ENCODE assay signal across 8 mouse cellular contexts in the genomic region with DNA sequence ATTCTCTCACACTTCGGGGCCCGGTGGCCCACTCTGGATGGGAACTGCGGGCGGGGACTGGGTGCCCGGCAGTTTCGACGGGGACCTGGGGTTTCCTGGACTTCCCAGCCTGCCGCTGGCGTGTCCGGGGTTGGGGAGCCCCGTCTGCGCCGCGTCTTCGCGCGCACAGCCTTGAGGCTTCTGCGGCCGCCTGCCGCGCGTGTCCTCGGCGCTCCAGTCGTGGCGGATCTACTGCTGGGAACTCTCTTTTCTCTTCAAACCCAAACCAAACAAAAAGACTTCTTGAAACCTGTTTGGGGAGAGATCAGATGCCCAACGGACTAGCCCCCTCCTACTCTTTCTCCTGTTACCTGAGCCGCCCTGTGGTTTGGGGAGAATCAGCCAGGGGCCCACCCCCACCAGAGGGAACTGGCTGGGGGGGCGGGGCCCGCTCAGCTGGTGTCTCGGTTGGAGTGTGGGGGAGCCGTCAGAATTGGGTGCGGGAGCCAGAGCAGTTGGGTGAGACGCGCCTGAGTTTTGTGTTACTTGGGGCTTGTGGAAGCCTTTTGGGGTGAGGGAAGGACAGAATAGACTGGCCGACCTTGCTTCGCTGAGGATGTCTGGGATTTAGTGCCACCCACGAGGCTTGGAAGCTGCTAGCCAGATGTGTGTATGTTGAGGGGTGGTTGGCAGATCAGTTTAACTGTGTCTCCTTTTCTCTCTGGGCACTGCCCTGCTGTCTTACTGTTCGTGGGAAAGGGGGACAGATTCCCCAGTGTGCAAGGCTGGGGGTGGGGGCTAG. TPM values are rescaled to one million over a fixed set of nuclear protein-coding genes. Genes with fewer than 3 reads are reported as not detected.
DNase-seq lines count a peak whose midpoint lies in the region; ATAC-seq and TF ChIP-seq lines count a peak whose summit lies in the region.

No protein-coding gene starts in this region.

- DNase-seq in embryo, embryonic 11 days, result peak; percentile 72
- no peak for DNase-seq in embryo, embryonic 10.5 days (ENCODE audit: low spot score)
- DNase-seq in MN1 (ENCODE audit: low spot score), result peak; percentile 57
- DNase-seq in kidney, adult 2 months, result peak; percentile 69
- DNase-seq in lung, postnatal 0 days (ENCODE audit: low spot score), result peak; percentile 73
- DNase-seq in stomach, postnatal 0 days (ENCODE audit: low spot score), result peak; percentile 72
- no peak for DNase-seq in urinary bladder, postnatal 14 days (ENCODE audit: low spot score)

- H3K4me2 ChIP-seq in forebrain, embryonic 16.5 days (ENCODE audit: low read length), result peak overlapping the region; percentile 98
- peak overlapping the region; percentile 96 for H3K4me2 ChIP-seq in lung, postnatal 0 days (replicated peaks; ENCODE audit: low read depth, low read length)
- H3K4me2 ChIP-seq in stomach, postnatal 0 days (replicated peaks; ENCODE audit: low read depth), result peak overlapping the region; percentile 93

- peak overlapping the region; percentile 62 for H3K9ac ChIP-seq in forebrain, embryonic 16.5 days (replicated peaks; ENCODE audit: low read depth, low read length)
- H3K9ac ChIP-seq in lung, postnatal 0 days (replicated peaks; ENCODE audit: low read depth), result peak overlapping the region; percentile 77
- H3K9ac ChIP-seq in stomach, postnatal 0 days (ENCODE audit: low read length), result peak overlapping the region; percentile 90

- peak overlapping the region; percentile 66 for H3K4me3 ChIP-seq in forebrain, embryonic 16.5 days (replicated peaks; ENCODE audit: low read length)
- H3K4me3 ChIP-seq in kidney, adult 2 months (ENCODE audit: insufficient read depth, low read depth, low read length), result peak overlapping the region; percentile 93
- peak overlapping the region; percentile 69 for H3K4me3 ChIP-seq in lung, postnatal 0 days (ENCODE audit: low read depth, low read length)
- peak overlapping the region; percentile 81 for H3K4me3 ChIP-seq in stomach, postnatal 0 days (ENCODE audit: low read depth, low read length)

- no peak for TF ChIP-seq EP300 in lung, postnatal 0 days (IDR thresholded peaks at IDR 0.05)
- TF ChIP-seq EP300 in stomach, postnatal 0 days (optimal IDR thresholded peaks at IDR 0.05), result no peak

- H3K27me3 ChIP-seq in forebrain, embryonic 16.5 days (replicated peaks; ENCODE audit: control insufficient read depth, insufficient read depth, low read length), result peaks cover 9% of the 10 kb centered on the region; the same call in 1 of the 2 replicates
- no peaks in the 10 kb centered on the region for H3K27me3 ChIP-seq in kidney, adult 2 months (replicated peaks; ENCODE audit: control insufficient read depth, insufficient read depth, low read length)
- no peaks in the 10 kb centered on the region for H3K27me3 ChIP-seq in lung, postnatal 0 days (replicated peaks; ENCODE audit: insufficient read depth, low read length)
- H3K27me3 ChIP-seq in stomach, postnatal 0 days (ENCODE audit: control insufficient read depth, insufficient read depth, low read length), result no peaks in the 10 kb centered on the region

- no peak for TF ChIP-seq POLR2A in kidney, adult 2 months (IDR thresholded peaks at IDR 0.05; ENCODE audit: low read depth, low read length)

- ATAC-seq in forebrain, embryonic 16.5 days, result peak; percentile 3
- no peak for ATAC-seq in lung, postnatal 0 days
- no peak for ATAC-seq in stomach, postnatal 0 days (ENCODE audit: low FRiP score, low TSS enrichment)

- TF ChIP-seq CTCF in kidney, adult 2 months (conservative IDR thresholded peaks at IDR 0.05; ENCODE audit: insufficient read depth, insufficient read length, low read depth, low read length), result no peak
- no peak for TF ChIP-seq CTCF in lung, postnatal 0 days (IDR thresholded peaks at IDR 0.05)
- TF ChIP-seq CTCF in stomach, postnatal 0 days (IDR thresholded peaks at IDR 0.05; ENCODE audit: low read depth), result no peak

- no peaks in the 10 kb centered on the region for H3K9me3 ChIP-seq in forebrain, embryonic 16.5 days (ENCODE audit: control insufficient read depth, low read length)
- H3K9me3 ChIP-seq in lung, postnatal 0 days (ENCODE audit: low read length), result no peaks in the 10 kb centered on the region
- no peaks in the 10 kb centered on the region for H3K9me3 ChIP-seq in stomach, postnatal 0 days (ENCODE audit: control insufficient read depth, low read length)

- H3K27ac ChIP-seq in forebrain, embryonic 16.5 days (ENCODE audit: low read length), result no peak overlapping the region; the same call in 1 of the 2 replicates
- H3K27ac ChIP-seq in kidney, adult 2 months (ENCODE audit: insufficient read depth, low read depth, low read length), result peak overlapping the region; percentile 97
- H3K27ac ChIP-seq in lung, postnatal 0 days (ENCODE audit: low read length), result peak overlapping the region; percentile 97
- peak overlapping the region; percentile 96 for H3K27ac ChIP-seq in stomach, postnatal 0 days (replicated peaks)

- under 1% methylated on average over 39 of the region's 39 CpGs for WGBS in forebrain, embryonic 16.5 days
- WGBS in kidney, adult 2 months, result 2% methylated on average over 39 of the region's 39 CpGs
- WGBS in lung, postnatal 0 days, result under 1% methylated on average over 39 of the region's 39 CpGs
- under 1% methylated on average over 39 of the region's 39 CpGs for WGBS in stomach, postnatal 0 days

- H3K36me3 ChIP-seq in forebrain, embryonic 16.5 days (ENCODE audit: control insufficient read depth, insufficient read depth), result no peaks in the 10 kb centered on the region
- H3K36me3 ChIP-seq in kidney, adult 2 months (ENCODE audit: control insufficient read depth, insufficient read depth, low read length), result no peaks in the 10 kb centered on the region
- no peaks in the 10 kb centered on the region for H3K36me3 ChIP-seq in lung, postnatal 0 days (ENCODE audit: insufficient read depth, low read length)
- H3K36me3 ChIP-seq in stomach, postnatal 0 days (ENCODE audit: control insufficient read depth, insufficient read depth, low read length), result no peaks in the 10 kb centered on the region

- H3K4me1 ChIP-seq in forebrain, embryonic 16.5 days (replicated peaks; ENCODE audit: control insufficient read depth, insufficient read depth, low read length), result peaks cover 62% of the 10 kb centered on the region
- H3K4me1 ChIP-seq in kidney, adult 2 months (ENCODE audit: control insufficient read depth, insufficient read depth, low read length), result peaks cover 48% of the 10 kb centered on the region
- H3K4me1 ChIP-seq in lung, postnatal 0 days (ENCODE audit: insufficient read depth, low read depth, low read length), result peaks cover 51% of the 10 kb centered on the region
- H3K4me1 ChIP-seq in stomach, postnatal 0 days (replicated peaks; ENCODE audit: control insufficient read depth, insufficient read depth), result peaks cover 30% of the 10 kb centered on the region

RNA-seq across cellular contexts. Expression of a gene that starts 10.5 kb away (rescaled TPM):
- 9.5 and 10.6 TPM in 2 replicates for polyA plus RNA-seq in forebrain, embryonic 16.5 days (2015; fragmentation: Nextera tagmentation; extraction: Ambion mirVana)
- 18.0 and 19.6 TPM in 2 replicates for polyA plus RNA-seq in kidney, adult 2 months (2012; rRNA removed)
- polyA plus RNA-seq in lung, postnatal 0 days (2015; fragmentation: Nextera tagmentation; extraction: Ambion mirVana), result 26.2 and 28.8 TPM in 2 replicates
- polyA plus RNA-seq in stomach, postnatal 0 days (2015; fragmentation: Nextera tagmentation; extraction: Ambion mirVana), result 20.1 and 25.9 TPM in 2 replicates

RNA-seq across cellular contexts. Expression of a gene that starts 30.5 kb away (rescaled TPM):
- 10.3 and 10.9 TPM in 2 replicates for polyA plus RNA-seq in forebrain, embryonic 16.5 days (2015; fragmentation: Nextera tagmentation; extraction: Ambion mirVana)
- polyA plus RNA-seq in kidney, adult 2 months (2012; rRNA removed), result 0.11 and 0.14 TPM in 2 replicates
- polyA plus RNA-seq in lung, postnatal 0 days (2015; fragmentation: Nextera tagmentation; extraction: Ambion mirVana), result 2.5 and 2.6 TPM in 2 replicates
- 6.6 and 7.0 TPM in 2 replicates for polyA plus RNA-seq in stomach, postnatal 0 days (2015; fragmentation: Nextera tagmentation; extraction: Ambion mirVana)

RNA-seq across cellular contexts. Expression of a gene that starts 44.7 kb away (rescaled TPM):
- 0.51 and 1.0 TPM in 2 replicates for polyA plus RNA-seq in forebrain, embryonic 16.5 days (2015; fragmentation: Nextera tagmentation; extraction: Ambion mirVana)
- 0.34 and 0.57 TPM in 2 replicates for polyA plus RNA-seq in kidney, adult 2 months (2012; rRNA removed)
- 0.56 and 1.0 TPM in 2 replicates for polyA plus RNA-seq in lung, postnatal 0 days (2015; fragmentation: Nextera tagmentation; extraction: Ambion mirVana)
- 1.9 and 2.1 TPM in 2 replicates for polyA plus RNA-seq in stomach, postnatal 0 days (2015; fragmentation: Nextera tagmentation; extraction: Ambion mirVana)

Comparison
In these comparisons a context has a peak if more than half of its experiments do, and no peak if none do; other contexts are left out.
1. DNase-seq: peak in embryo, embryonic 11 days (single experiment), MN1 (single experiment), kidney, adult 2 months (single experiment), lung, postnatal 0 days (single experiment) and stomach, postnatal 0 days (single experiment); none in embryo, embryonic 10.5 days (single experiment) and urinary bladder, postnatal 14 days (single experiment).
2. Peak in every context shown above with its lines, with median percentiles within 50 percentile points of each other: H3K4me2 ChIP-seq, H3K4me3 ChIP-seq and H3K9ac ChIP-seq.